Mouse (Mus musculus) lung, postnatal 25 days (tissue): Measurements from ENCODE around the gene Gm10197.

Source experiments
- DNase-seq: peaks from one replicate; pipeline ENCODE4 v3.0.0; 2022; ENCODE audit warnings: low spot score

Gene Gm10197

GRCm38 (mm10) chr19:53394552-53394951, 23.0 kb upstream of the Gm10197 start:
- peak; percentile 78 for DNase-seq

GRCm38 (mm10) chr19:53393646-53394045, 22.1 kb upstream of the Gm10197 start:
- DNase-seq = no peak

GRCm38 (mm10) chr19:53392781-53393343, 21.3 kb upstream of the Gm10197 start:
- DNase-seq = peak; percentile 20

GRCm38 (mm10) chr19:53391787-53392186, 20.2 kb upstream of the Gm10197 start:
- DNase-seq = no peak

GRCm38 (mm10) chr19:53391386-53391785, 19.8 kb upstream of the Gm10197 start:
- DNase-seq = no peak

- DNase-seq = peak; percentile 100
These were observed 19.0 kb upstream of the Gm10197 start, which contains the start of gene Smndc1 for GRCm38 (mm10) chr19:53390495-53391007. Smndc1 (minus strand) TSS chr19:53390578.

- peak; percentile 19 for DNase-seq
These were observed 18.4 kb upstream of the Gm10197 start for GRCm38 (mm10) chr19:53389851-53390431.

- DNase-seq = no peak
These were observed 17.9 kb upstream of the Gm10197 start for GRCm38 (mm10) chr19:53389417-53389816.

- no peak for DNase-seq
These were observed 11.8 kb upstream of the Gm10197 start for GRCm38 (mm10) chr19:53383336-53383735.

GRCm38 (mm10) chr19:53378421-53378820, 6.9 kb upstream of the Gm10197 start:
- no peak for DNase-seq

GRCm38 (mm10) chr19:53377652-53378051, 6.1 kb upstream of the Gm10197 start:
- no peak for DNase-seq

- no peak for DNase-seq
These were observed 4.2 kb upstream of the Gm10197 start for GRCm38 (mm10) chr19:53375816-53376215.

GRCm38 (mm10) chr19:53375299-53375698, 3.7 kb upstream of the Gm10197 start:
- no peak for DNase-seq

GRCm38 (mm10) chr19:53373570-53373969, 2.0 kb upstream of the Gm10197 start:
- no peak for DNase-seq

GRCm38 (mm10) chr19:53370233-53370632, 1.3 kb downstream of the Gm10197 start:
- DNase-seq = no peak

GRCm38 (mm10) chr19:53369469-53370043, 2.0 kb downstream of the Gm10197 start:
- peak; percentile 83 for DNase-seq

- DNase-seq = no peak
These were observed 4.7 kb downstream of the Gm10197 start for GRCm38 (mm10) chr19:53366881-53367280.

- no peak for DNase-seq
These were observed 5.3 kb downstream of the Gm10197 start for GRCm38 (mm10) chr19:53366057-53366775.

- DNase-seq = peak; percentile 82
These were observed 6.6 kb downstream of the Gm10197 start for GRCm38 (mm10) chr19:53364963-53365362.

- no peak for DNase-seq
These were observed 7.0 kb downstream of the Gm10197 start for GRCm38 (mm10) chr19:53364551-53364950.

GRCm38 (mm10) chr19:53362967-53363366, 8.6 kb downstream of the Gm10197 start:
- DNase-seq = no peak

- DNase-seq = no peak
These were observed 11.2 kb downstream of the Gm10197 start for GRCm38 (mm10) chr19:53360265-53360958.
